Mouse (Mus musculus) midbrain, embryonic 16.5 days (tissue): ENCODE results near the gene Cnep1r1. TPM values are rescaled to one million over a fixed set of nuclear protein-coding genes. Genes with fewer than 3 reads are reported as not detected.

Experiments used
- ATAC-seq: fragments of 200-750 bp; cut with Nextera tagmentation; 2 replicates; pipeline ENCODE4 v1.8.0; 2017; ENCODE audit warnings: moderate TSS enrichment
- H3K27ac ChIP-seq: fragments of 300-500 bp; sonication (generic); 2 replicates; pipeline ENCODE4 v1.5.1; 2014; ENCODE audit warnings: mild to moderate bottlenecking, low read length, mixed read lengths
- H3K27me3 ChIP-seq: fragments of 300-500 bp; sonication (generic); 2 replicates; pipeline ENCODE4 v1.6.1; 2014; ENCODE audit warnings: low read depth, low read length, mixed read lengths; ENCODE audit not compliant: control insufficient read depth, insufficient read depth
- H3K36me3 ChIP-seq: fragments of 300-500 bp; sonication (generic); 2 replicates; pipeline ENCODE4 v1.6.1; 2014; ENCODE audit warnings: mild to moderate bottlenecking, low read length, moderate library complexity, mixed read lengths; ENCODE audit not compliant: control insufficient read depth, insufficient read depth
- H3K4me1 ChIP-seq: fragments of 300-500 bp; sonication (generic); 2 replicates; pipeline ENCODE4 v1.6.1; 2014; ENCODE audit warnings: mild to moderate bottlenecking, low read length, mixed read lengths; ENCODE audit not compliant: control insufficient read depth, insufficient read depth
- H3K4me2 ChIP-seq: fragments of 300-500 bp; sonication (generic); 2 replicates; pipeline ENCODE4 v1.6.1; 2014; ENCODE audit warnings: mild to moderate bottlenecking, low read length, mixed read lengths
- H3K4me3 ChIP-seq: fragments of 300-500 bp; sonication (generic); 2 replicates; pipeline ENCODE4 v1.5.1; 2014; ENCODE audit warnings: low read depth, mild to moderate bottlenecking, low read length, moderate library complexity, mixed read lengths
- H3K9ac ChIP-seq: fragments of 300-500 bp; sonication (generic); 2 replicates; pipeline ENCODE4 v1.6.1; 2014; ENCODE audit warnings: low read depth, low read length, mixed read lengths
- H3K9me3 ChIP-seq: fragments of 300-500 bp; sonication (generic); replicated peaks from 2 replicates; pipeline ENCODE4 v1.6.1; 2014; ENCODE audit warnings: mild to moderate bottlenecking, low read length, mixed read lengths; ENCODE audit not compliant: control insufficient read depth, poor library complexity, severe bottlenecking
- WGBS: fragments of 180-500 bp; shearing (Covaris S2); extraction: QIAGEN DNeasy Blood & Tissue Kit; methylation state at CpG from one replicate; pipeline ENCODE4 v1.1.7; 2014; 5-methylcytosine and 5-hydroxymethylcytosine counted together
- microRNA-seq: library from miRNA; unstranded; fragments of <30 nt; microRNA quantifications from one replicate; pipeline ENCODE4, GENCODE M21; 2017
- polyA plus RNA-seq: library from polyadenylated mRNA; unstranded; fragments of >200 nt; fragmentation: Nextera tagmentation; extraction: Ambion mirVana; gene quantifications from 2 replicates; pipeline ENCODE4 v1.2.1, GENCODE M21; 2015

Gene Cnep1r1
- polyA plus RNA-seq, 1 experiment from 2014 or later, result 39.7 TPM

DNA sequence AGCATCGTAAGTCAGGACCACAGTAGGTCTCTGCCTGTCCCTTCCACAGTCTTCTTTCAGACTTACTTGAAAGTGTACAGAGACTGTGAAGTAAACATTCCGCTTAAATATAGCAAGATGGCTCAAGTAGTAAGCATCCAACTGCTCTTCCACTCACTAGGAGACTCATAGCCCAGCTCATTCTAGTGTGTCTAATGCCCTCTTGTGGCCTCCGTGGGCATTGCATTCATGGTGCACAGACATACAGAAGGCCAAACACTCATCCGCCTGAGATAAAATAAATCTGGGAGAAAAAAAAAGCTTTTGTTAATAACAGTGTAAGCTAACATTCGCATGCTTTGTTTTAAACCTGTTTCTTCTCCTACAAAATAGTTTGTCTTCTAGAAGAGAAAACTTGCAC is 42.9 kb downstream of the Cnep1r1 start:
- H3K4me1 ChIP-seq, result no peaks in the 10 kb centered on the region
- ATAC-seq, result no peak
- WGBS, result 80% methylated on average over 5 of the region's 5 CpGs
- no peak overlapping the region for H3K4me3 ChIP-seq
- H3K4me2 ChIP-seq, result no peak overlapping the region
- no peaks in the 10 kb centered on the region for H3K27me3 ChIP-seq
- peaks cover 48% of the 10 kb centered on the region for H3K36me3 ChIP-seq
- H3K27ac ChIP-seq, result no peak overlapping the region
- H3K9ac ChIP-seq, result no peak overlapping the region
- H3K9me3 ChIP-seq, result no peaks in the 10 kb centered on the region

DNA sequence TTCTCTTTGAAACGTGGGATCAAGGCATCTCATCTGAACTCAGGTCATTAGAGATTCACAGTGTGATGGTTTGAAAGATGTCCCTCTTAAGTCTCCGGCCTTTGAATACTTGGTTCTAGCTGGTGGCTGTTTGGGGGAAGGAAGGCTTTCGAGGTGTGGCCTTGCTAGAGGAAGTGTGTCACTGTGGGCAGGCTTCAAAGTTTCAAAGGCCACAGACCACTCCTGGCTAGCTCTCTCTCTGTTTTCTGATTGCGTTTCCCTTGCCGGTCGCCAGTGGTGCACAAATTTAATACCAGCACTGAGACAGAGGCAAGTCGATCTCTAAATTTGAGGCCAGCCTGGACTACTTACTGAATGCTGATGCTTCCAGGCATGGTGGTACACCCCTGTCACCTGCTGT is 56.7 kb downstream of the Cnep1r1 start:
- 92% methylated on average over 7 of the region's 7 CpGs for WGBS
- H3K9me3 ChIP-seq, result no peaks in the 10 kb centered on the region
- H3K4me2 ChIP-seq, result no peak overlapping the region
- no peak overlapping the region for H3K27ac ChIP-seq
- H3K4me1 ChIP-seq, result no peaks in the 10 kb centered on the region
- H3K9ac ChIP-seq, result no peak overlapping the region
- no peaks in the 10 kb centered on the region for H3K27me3 ChIP-seq
- no peak overlapping the region for H3K4me3 ChIP-seq
- peaks cover 8% of the 10 kb centered on the region for H3K36me3 ChIP-seq
- ATAC-seq, result no peak

DNA sequence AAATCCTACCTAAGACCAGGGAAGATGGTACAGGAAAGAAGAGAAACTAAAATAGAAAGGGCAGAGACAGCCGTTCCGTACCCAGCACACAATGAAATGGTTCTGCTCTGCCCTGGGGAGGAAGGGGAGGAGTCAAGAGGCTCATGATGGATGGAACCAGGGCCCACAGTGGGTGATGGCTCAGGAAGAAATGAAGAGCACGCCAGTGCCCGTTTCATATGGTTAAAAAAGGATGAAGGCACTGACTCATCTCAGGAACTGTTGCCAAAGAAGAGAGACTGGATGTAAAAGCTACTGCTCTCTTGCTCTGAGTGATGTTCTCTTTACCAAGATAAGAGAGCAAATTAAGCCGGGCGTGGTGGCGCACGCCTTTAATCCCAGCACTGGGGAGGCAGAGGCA is 58.7 kb downstream of the Cnep1r1 start:
- no peaks in the 10 kb centered on the region for H3K27me3 ChIP-seq
- ATAC-seq, result no peak
- WGBS, result 98% methylated on average over 8 of the region's 8 CpGs
- no peaks in the 10 kb centered on the region for H3K4me1 ChIP-seq
- H3K9ac ChIP-seq, result no peak overlapping the region
- no peak overlapping the region for H3K27ac ChIP-seq
- H3K4me3 ChIP-seq, result no peak overlapping the region
- no peak overlapping the region for H3K4me2 ChIP-seq
- 0 out of 2 replicates have a peak, but pooled peaks cover 2% of the 10 kb centered on the region for H3K36me3 ChIP-seq
- no peaks in the 10 kb centered on the region for H3K9me3 ChIP-seq

DNA sequence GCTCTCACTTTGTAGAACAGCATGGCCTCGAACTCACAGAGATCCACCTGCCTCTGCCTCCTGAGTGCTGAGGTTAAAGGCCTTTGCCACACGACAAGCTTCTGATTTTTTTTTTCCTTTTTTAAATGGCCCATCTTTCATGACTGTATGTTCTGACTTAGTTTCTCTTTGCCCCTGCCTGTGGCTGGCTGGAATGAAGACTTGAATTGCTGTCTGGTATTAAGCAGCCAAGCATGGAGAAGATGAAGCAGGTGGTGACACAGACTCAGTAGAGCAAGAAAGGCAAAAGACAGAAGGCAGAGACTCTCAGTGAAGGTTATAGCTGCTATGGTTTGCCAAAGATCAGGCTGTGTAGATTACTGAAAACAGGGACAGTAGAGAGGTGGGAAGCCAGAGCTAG is 64.6 kb downstream of the Cnep1r1 start:
- Histone ChIP-seq H3K9me3 (no peaks in the 10 kb centered on the region), H3K4me2 (no peak overlapping the region), H3K9ac (no peak overlapping the region), H3K4me1 (no peaks in the 10 kb centered on the region), H3K27me3 (no peaks in the 10 kb centered on the region), H3K36me3 (no peaks in the 10 kb centered on the region), H3K27ac (no peak overlapping the region), H3K4me3 (no peak overlapping the region)
- no peak for ATAC-seq
- 91% methylated on average over 2 of the region's 2 CpGs for WGBS

Small RNA genes lying within 50 kb of the gene (microRNA-seq; reads per million reads assigned to microRNA genes)
- gene Mir7071, result 1.0 reads per million

Other genes with a start within 250 kb of the Cnep1r1 start
- gene Zfp423, start 159.2 kb upstream of the Cnep1r1 start, polyA plus RNA-seq, result 28.1 and 37.5 TPM in 2 replicates
- 34.9 and 37.9 TPM in 2 replicates for gene Heatr3, start 19.1 kb downstream of the Cnep1r1 start, polyA plus RNA-seq
- 9.7 and 11.0 TPM in 2 replicates for gene Tent4b, start 80.4 kb downstream of the Cnep1r1 start, polyA plus RNA-seq
- gene Adcy7, start 153.6 kb downstream of the Cnep1r1 start, polyA plus RNA-seq, result 4.2 and 6.6 TPM in 2 replicates
- 57.8 and 66.0 TPM in 2 replicates for gene Brd7, start 243.4 kb downstream of the Cnep1r1 start, polyA plus RNA-seq